Comparison of ENCODE assay signal across 10 mouse cellular contexts in genomic region chr6:5006283-5006946, GRCm38 (mm10).
A peak's percentile ranks its signal among the peaks of the same experiment; 100 is the strongest.
DNase-seq lines count a peak whose midpoint lies in the region; ATAC-seq and TF ChIP-seq lines count a peak whose summit lies in the region.
"Had no signal": no experiment of that assay in that cellular context is flagged by ENCODE, and none has a peak within 500 bp of the region (broad histone marks: within the 10 kb centered on the region; RNA-seq: fewer than 3 reads in every experiment).

No protein-coding gene starts in this region.

- no peaks in the 10 kb centered on the region for H3K36me3 ChIP-seq in liver, adult 2 months (ENCODE audit: control insufficient read depth, insufficient read depth, low read length)
- H3K36me3 ChIP-seq in liver, postnatal 0 days (replicated peaks; ENCODE audit: insufficient read depth, low read length): no peaks in the 10 kb centered on the region
- H3K36me3 ChIP-seq in embryonic facial prominence, embryonic 14.5 days (ENCODE audit: control insufficient read depth, insufficient read depth, low read length): no peaks in the 10 kb centered on the region
- no peaks in the 10 kb centered on the region for H3K36me3 ChIP-seq in kidney, embryonic 16.5 days (ENCODE audit: insufficient read depth, low read length)
- H3K36me3 ChIP-seq: lung, embryonic 15.5 days had no signal

- no peak for DNase-seq in gastrocnemius, adult 2 months
- DNase-seq in gastrocnemius, postnatal 36 days: no peak
- DNase-seq in liver, adult 2 months (ENCODE audit: extremely low read depth, low read depth, low spot score): peak; percentile 7
- no peak for DNase-seq in liver, postnatal 0 days
- DNase-seq in embryonic facial prominence, embryonic 14.5 days (ENCODE audit: low spot score): no peak
- DNase-seq in right cerebral cortex, postnatal 10 days (ENCODE audit: low spot score in 2 of 2): no peak
- DNase-seq: kidney, adult 2 months had no signal

- intact Hi-C loops in gastrocnemius, adult 2 months (cut with DNase I): no loop called here
- intact Hi-C loops in gastrocnemius, postnatal 36 days (cut with DNase I): no loop called here

- ATAC-seq in liver, postnatal 0 days: no peak
- ATAC-seq in embryonic facial prominence, embryonic 14.5 days (ENCODE audit: low read depth): no peak
- ATAC-seq in monocyte, adult 5-6 weeks (replicated peaks; ENCODE audit: insufficient number of reproducible peaks, low FRiP score, low TSS enrichment, poor library complexity, severe bottlenecking): peak; percentile 40; the same call in 1 of the 2 replicates
- ATAC-seq in kidney, embryonic 16.5 days (ENCODE audit: low FRiP score, low TSS enrichment): no peak

- WGBS in liver, adult 2 months: 79% methylated on average over 6 of the region's 6 CpGs
- 63% methylated on average over 6 of the region's 6 CpGs for WGBS in liver, postnatal 0 days (ENCODE audit: insufficient replicate concordance)
- WGBS in embryonic facial prominence, embryonic 14.5 days: 86% methylated on average over 6 of the region's 6 CpGs
- WGBS in kidney, embryonic 16.5 days: 79% methylated on average over 6 of the region's 6 CpGs

- TF ChIP-seq POLR2A in liver, adult 2 months (IDR thresholded peaks at IDR 0.05; ENCODE audit: extremely low read depth, insufficient read depth, low read length): no peak

- H3K4me3 ChIP-seq in gastrocnemius, adult 2 months: peak overlapping the region; percentile 49; the same call in 1 of the 2 replicates
- H3K4me3 ChIP-seq in liver, adult 2 months (ENCODE audit: insufficient read depth, low read depth, low read length): no peak overlapping the region
- H3K4me3 ChIP-seq in liver, postnatal 0 days (ENCODE audit: low read depth, low read length): no peak overlapping the region
- H3K4me3 ChIP-seq in embryonic facial prominence, embryonic 14.5 days (ENCODE audit: low read depth, low read length): no peak overlapping the region
- no peak overlapping the region for H3K4me3 ChIP-seq in kidney, embryonic 16.5 days (ENCODE audit: low read length)
- H3K4me3 ChIP-seq: lung, embryonic 15.5 days had no signal

- H3K4me1 ChIP-seq in liver, adult 2 months (ENCODE audit: control insufficient read depth, insufficient read depth, low read length): peaks cover 2% of the 10 kb centered on the region; the same call in 1 of the 2 replicates
- H3K4me1 ChIP-seq in liver, postnatal 0 days (ENCODE audit: insufficient read depth): peaks cover 6% of the 10 kb centered on the region; the same call in 1 of the 2 replicates
- H3K4me1 ChIP-seq in embryonic facial prominence, embryonic 14.5 days (ENCODE audit: control insufficient read depth, insufficient read depth, low read length): no peaks in the 10 kb centered on the region; the same call in 1 of the 2 replicates
- H3K4me1 ChIP-seq in kidney, embryonic 16.5 days (ENCODE audit: insufficient read depth, low read length): peaks cover 35% of the 10 kb centered on the region

- H3K4me2 ChIP-seq in liver, postnatal 0 days (ENCODE audit: low read depth, low read length): no peak overlapping the region
- no peak overlapping the region for H3K4me2 ChIP-seq in embryonic facial prominence, embryonic 14.5 days (ENCODE audit: low read depth, low read length)
- no peak overlapping the region for H3K4me2 ChIP-seq in kidney, embryonic 16.5 days (replicated peaks; ENCODE audit: low read depth, low read length)

- H3K79me2 ChIP-seq in liver, adult 2 months (ENCODE audit: control insufficient read depth, insufficient read depth, low read length): no peaks in the 10 kb centered on the region

- TF ChIP-seq CTCF in gastrocnemius, adult 2 months (IDR thresholded peaks at IDR 0.05): no peak
- no peak for TF ChIP-seq CTCF in liver, adult 2 months (IDR thresholded peaks at IDR 0.05; ENCODE audit: low read depth, low read length)
- no peak for TF ChIP-seq CTCF in liver, postnatal 0 days (IDR thresholded peaks at IDR 0.05; ENCODE audit: low read depth)

- no peaks in the 10 kb centered on the region for H3K9me3 ChIP-seq in liver, postnatal 0 days (ENCODE audit: low read length)
- no peaks in the 10 kb centered on the region for H3K9me3 ChIP-seq in embryonic facial prominence, embryonic 14.5 days (ENCODE audit: control insufficient read depth, low read length)
- H3K9me3 ChIP-seq in kidney, embryonic 16.5 days (ENCODE audit: low read length): no peaks in the 10 kb centered on the region
- H3K9me3 ChIP-seq: lung, embryonic 15.5 days had no signal

- H3K9ac ChIP-seq in liver, adult 2 months (ENCODE audit: low read depth, low read length): no peak overlapping the region
- no peak overlapping the region for H3K9ac ChIP-seq in liver, postnatal 0 days (replicated peaks)
- H3K9ac ChIP-seq in embryonic facial prominence, embryonic 14.5 days (ENCODE audit: low read depth, low read length): no peak overlapping the region
- no peak overlapping the region for H3K9ac ChIP-seq in kidney, embryonic 16.5 days (replicated peaks; ENCODE audit: low read length)
- H3K9ac ChIP-seq: lung, embryonic 15.5 days had no signal

- TF ChIP-seq EP300 in liver, postnatal 0 days (IDR thresholded peaks at IDR 0.05; ENCODE audit: low read depth): no peak

- no peaks in the 10 kb centered on the region for H3K27me3 ChIP-seq in liver, adult 2 months (ENCODE audit: control insufficient read depth, insufficient read depth, low read length)
- no peaks in the 10 kb centered on the region for H3K27me3 ChIP-seq in liver, postnatal 0 days (ENCODE audit: insufficient read depth, low read length)
- no peaks in the 10 kb centered on the region for H3K27me3 ChIP-seq in embryonic facial prominence, embryonic 14.5 days (replicated peaks; ENCODE audit: control insufficient read depth, insufficient read depth, low read length)
- H3K27me3 ChIP-seq in kidney, embryonic 16.5 days (ENCODE audit: insufficient read depth, low read length): no peaks in the 10 kb centered on the region
- H3K27me3 ChIP-seq: lung, embryonic 15.5 days had no signal

- peak overlapping the region; percentile 58; the same call in 1 of the 2 replicates for H3K27ac ChIP-seq in gastrocnemius, adult 2 months
- no peak overlapping the region for H3K27ac ChIP-seq in liver, adult 2 months (replicated peaks; ENCODE audit: insufficient read depth, low read depth, low read length)
- H3K27ac ChIP-seq in liver, postnatal 0 days (ENCODE audit: low read depth): no peak overlapping the region
- H3K27ac ChIP-seq in embryonic facial prominence, embryonic 14.5 days (replicated peaks; ENCODE audit: low read depth, low read length): peak overlapping the region; percentile 67
- H3K27ac ChIP-seq in kidney, embryonic 16.5 days (ENCODE audit: low read length): no peak overlapping the region
- H3K27ac ChIP-seq: lung, embryonic 15.5 days had no signal

Comparison
In these comparisons a context has a peak if more than half of its experiments do, and no peak if none do; other contexts are left out.
1. H3K27ac ChIP-seq: peak in gastrocnemius, adult 2 months (single experiment) and embryonic facial prominence, embryonic 14.5 days (single experiment); none in liver, adult 2 months (single experiment), liver, postnatal 0 days (single experiment) and kidney, embryonic 16.5 days (single experiment).